Mouse (Mus musculus) effector memory CD4-positive, alpha-beta T cell, adult 7 months (primary cell): ENCODE measurements around the gene 1700042G07Rik. TPM values are rescaled to one million over a fixed set of nuclear protein-coding genes. Genes with fewer than 3 reads are reported as not detected.

Experiments used
- polyA plus RNA-seq: library from polyadenylated mRNA; unstranded; fragments of 100-300 nt; shearing (Covaris generic); gene quantifications from one replicate; pipeline ENCODE4 v1.2.1, GENCODE M21; 2017

The 1700042G07Rik gene
- not detected for polyA plus RNA-seq

GRCm38 (mm10) chr4:116173072-116173471 lies at the start of gene 1700042G07Rik, which contains the start of gene Gm49337:
TSS of gene 1700042G07Rik (plus strand) at chr4:116173372.
TSS of gene Gm49337 (plus strand) at chr4:116173384.

GRCm38 (mm10) chr4:116123602-116124519 lies 49.3 kb upstream of the 1700042G07Rik start, which contains the start of the genes Rad54l and Pomgnt1:
TSS of gene Rad54l (minus strand) at chr4:116123690.
TSS of gene Pomgnt1 (plus strand) at chr4:116123840.

GRCm38 (mm10) chr4:116151238-116151637 lies 21.9 kb upstream of the 1700042G07Rik start, which contains the start of gene Lurap1:
TSS of gene Lurap1 (minus strand) at chr4:116151338.

GRCm38 (mm10) chr4:116167404-116167803 lies 5.8 kb upstream of the 1700042G07Rik start, which contains the start of gene Tspan1:
TSS of gene Tspan1 (minus strand) at chr4:116167601.

GRCm38 (mm10) chr4:116221140-116221851 lies 48.1 kb downstream of the 1700042G07Rik start, which contains the start of gene Pik3r3:
TSS of gene Pik3r3 (plus strand) at chr4:116221618.

Other genes starting within 250 kb of the 1700042G07Rik start
- 0.12 TPM for gene Dmbx1, start 233.4 kb upstream of the 1700042G07Rik start, polyA plus RNA-seq
- gene Faah, start 155.4 kb upstream of the 1700042G07Rik start, polyA plus RNA-seq: 216 TPM
- 38.5 TPM for gene Nsun4, start 119.5 kb upstream of the 1700042G07Rik start, polyA plus RNA-seq
- gene Uqcrh, start 98.3 kb upstream of the 1700042G07Rik start, polyA plus RNA-seq: 416 TPM
- 36.0 TPM for gene Lrrc41, start 98.1 kb upstream of the 1700042G07Rik start, polyA plus RNA-seq
- gene Rad54l, start 49.7 kb upstream of the 1700042G07Rik start, polyA plus RNA-seq: 0.96 TPM
- 20.9 TPM for gene Pomgnt1, start 49.5 kb upstream of the 1700042G07Rik start, polyA plus RNA-seq
- 0.09 TPM for gene Lurap1, start 22.0 kb upstream of the 1700042G07Rik start, polyA plus RNA-seq
- gene Tspan1, start 5.8 kb upstream of the 1700042G07Rik start, polyA plus RNA-seq: not detected
- not detected for gene Gm49337, start within 50 bp of the 1700042G07Rik start, polyA plus RNA-seq
- gene Pik3r3, start 48.2 kb downstream of the 1700042G07Rik start, polyA plus RNA-seq: 0.66 TPM